Mouse (Mus musculus) gastrocnemius, postnatal 14 days (tissue): ENCODE measurements around the gene Pabpn1. TPM values are rescaled to one million over a fixed set of nuclear protein-coding genes. Genes with fewer than 3 reads are reported as not detected.

Experiments
- total RNA-seq, 2 experiments: library from RNA; stranded (reverse); gene quantifications; 2 replicates each; pipeline ENCODE4 v1.2.3; 2021

Gene Pabpn1
- total RNA-seq, 2 experiments from 2014 or later, result 56.6 to 57.4 TPM

Other genes starting within 250 kb of the Pabpn1 start
- 10 to 100 TPM; 10.1 to 11.8 TPM for gene 1700123O20Rik, start 206.3 kb upstream of the Pabpn1 start, total RNA-seq
- 10 to 100 TPM; 68.1 to 73.8 TPM for gene Acin1, start 205.6 kb upstream of the Pabpn1 start, total RNA-seq
- not detected for gene Gm29776, start 193.7 kb upstream of the Pabpn1 start, total RNA-seq
- gene Cebpe, start 180.3 kb upstream of the Pabpn1 start, total RNA-seq, result not detected
- 10 to 100 TPM in 1 of 2 experiments, 1 to 10 TPM in 1; 7.5 to 18.5 TPM for gene Slc7a8, start 110.6 kb upstream of the Pabpn1 start, total RNA-seq
- under 1 TPM in 1 of 2 experiments, not detected in 1; 0.29 TPM for gene Rnf212b, start 78.4 kb upstream of the Pabpn1 start, total RNA-seq
- gene Homez, start 21.5 kb upstream of the Pabpn1 start, total RNA-seq, result 1 to 10 TPM; 6.1 to 8.1 TPM
- 1 to 10 TPM; 2.8 to 6.8 TPM for gene Ppp1r3e, start 14.9 kb upstream of the Pabpn1 start, total RNA-seq
- 10 to 100 TPM; 19.9 to 21.0 TPM for gene Bcl2l2, start 9.1 kb upstream of the Pabpn1 start, total RNA-seq
- 1 to 10 TPM; 3.1 to 3.6 TPM for gene Gm20521, start 9.1 kb upstream of the Pabpn1 start, total RNA-seq
- 1 to 10 TPM; 5.4 to 6.3 TPM for gene Slc22a17, start 20.6 kb downstream of the Pabpn1 start, total RNA-seq
- 1 to 10 TPM; 5.1 to 7.4 TPM for gene Efs, start 33.6 kb downstream of the Pabpn1 start, total RNA-seq
- gene Il25, start 40.2 kb downstream of the Pabpn1 start, total RNA-seq, result not detected
- 1 to 10 TPM in 1 of 2 experiments, under 1 TPM in 1; 0.71 to 3.1 TPM for gene Cmtm5, start 43.8 kb downstream of the Pabpn1 start, total RNA-seq
- 100 to 1,000 TPM; 121 to 213 TPM for gene Myh6, start 74.4 kb downstream of the Pabpn1 start, total RNA-seq
- gene Gm17428, start 84.4 kb downstream of the Pabpn1 start, total RNA-seq, result not detected
- gene Myh7, start 102.1 kb downstream of the Pabpn1 start, total RNA-seq, result 1,000 to 10,000 TPM in 1 of 2 experiments, 100 to 1,000 TPM in 1; 602 to 1,083 TPM
- gene Ngdn, start 123.0 kb downstream of the Pabpn1 start, total RNA-seq, result 10 to 100 TPM; 17.8 to 19.0 TPM
- gene Zfhx2, start 199.8 kb downstream of the Pabpn1 start, total RNA-seq, result 1 to 10 TPM; 2.6 to 3.1 TPM
- gene Thtpa, start 202.3 kb downstream of the Pabpn1 start, total RNA-seq, result 10 to 100 TPM; 11.1 to 12.3 TPM
- gene Ap1g2, start 214.1 kb downstream of the Pabpn1 start, total RNA-seq, result 1 to 10 TPM; 4.1 to 7.0 TPM
- under 1 TPM; 0.42 to 0.62 TPM for gene Jph4, start 224.4 kb downstream of the Pabpn1 start, total RNA-seq